Mouse (Mus musculus) layer of hippocampus, adult 18-20 months (tissue): Measurements from ENCODE around the gene Rbm47. TPM values are rescaled to one million over a fixed set of nuclear protein-coding genes. Genes with fewer than 3 reads are reported as not detected.
"Not testable (repeated sequence)": the region's sequence is repeated elsewhere in the genome, so short reads cannot be mapped to it uniquely, and the experiment has no call there.

ENCODE experiments used
- DNase-seq, 2 experiments: peaks; one replicate each; pipeline ENCODE4 v3.0.0; 2022; ENCODE audit warnings: low spot score in 2 of 2
- long read RNA-seq: library from polyadenylated mRNA; stranded (forward); transcript quantifications from one replicate; pipeline ENCODE4 v2.0.0, GENCODE M21; 2021
- total RNA-seq, 2 experiments: library from RNA; stranded (reverse); gene quantifications; 2 replicates each; pipeline ENCODE4 v1.2.3; 2021

Gene Rbm47
- 1 to 10 TPM in 1 of 2 experiments, under 1 TPM in 1; 0.87 to 2.3 TPM for total RNA-seq
- long read RNA-seq, partial matches to known transcripts, result 0 of 3 reads
- long read RNA-seq, other reads (novel, unspliced or antisense), result 3 of 3 reads

DNA sequence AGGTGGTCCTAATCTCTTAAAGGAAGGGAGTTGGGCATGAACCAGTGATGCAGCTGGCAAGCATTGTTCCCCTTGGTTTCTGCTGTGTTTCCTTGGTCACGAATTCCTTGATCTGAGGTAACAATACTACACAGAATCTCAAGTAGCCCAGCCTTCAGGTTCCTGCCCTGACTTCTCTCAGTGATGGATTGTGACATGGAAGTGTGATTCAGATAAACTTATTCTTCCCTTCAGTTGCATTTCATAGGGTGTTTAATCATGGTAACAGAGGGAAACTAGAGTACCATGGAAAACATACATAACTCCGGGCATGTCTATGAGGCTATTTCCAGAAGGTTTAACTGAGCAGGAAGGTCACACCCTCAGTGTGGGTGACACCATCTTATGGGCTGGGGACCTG lies at the start of gene Rbm47:
Gene Rbm47 (minus strand): TSS at position 101 of the 400 bp plus-strand sequence.
- no peak for DNase-seq

DNA sequence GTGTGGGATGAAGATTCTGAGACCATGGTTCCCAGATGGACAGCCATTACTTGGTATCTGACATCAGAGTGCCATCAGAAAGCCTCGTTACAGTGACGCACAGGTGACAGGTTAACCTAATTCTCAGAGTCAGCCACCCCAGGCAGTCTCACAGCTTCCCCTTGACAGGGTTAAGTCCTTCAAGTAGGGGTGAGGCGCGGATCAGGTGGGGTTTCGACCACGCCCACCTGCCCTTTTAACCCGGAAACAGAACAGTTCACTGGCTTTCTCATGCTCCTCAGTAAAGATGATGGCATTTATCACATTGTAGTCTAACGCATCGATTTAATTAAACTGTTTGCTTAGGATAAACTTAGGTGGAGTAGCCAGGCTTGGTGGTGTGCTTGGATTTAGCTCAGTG lies 47.7 kb upstream of the Rbm47 start:
- DNase-seq, result no peak

DNA sequence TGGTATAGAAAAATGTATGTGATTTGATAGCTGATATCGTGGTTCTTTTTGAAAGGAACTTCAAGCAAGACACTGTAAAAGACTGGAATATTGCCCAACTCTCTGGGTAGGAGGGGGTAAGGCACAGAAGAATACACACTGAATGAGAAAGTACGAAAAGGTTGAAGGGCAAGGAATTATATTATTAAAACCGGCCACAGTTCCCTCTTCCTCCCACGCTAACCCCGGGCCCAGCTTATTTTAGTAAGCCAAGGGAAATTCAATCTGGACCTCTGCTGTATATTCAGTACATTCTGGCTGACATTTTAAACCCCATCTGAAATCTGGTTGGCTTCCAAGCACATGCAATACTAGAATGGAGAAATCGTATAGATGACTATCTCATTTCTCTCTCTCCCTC lies 46.8 kb upstream of the Rbm47 start:
- DNase-seq, result no peak

DNA sequence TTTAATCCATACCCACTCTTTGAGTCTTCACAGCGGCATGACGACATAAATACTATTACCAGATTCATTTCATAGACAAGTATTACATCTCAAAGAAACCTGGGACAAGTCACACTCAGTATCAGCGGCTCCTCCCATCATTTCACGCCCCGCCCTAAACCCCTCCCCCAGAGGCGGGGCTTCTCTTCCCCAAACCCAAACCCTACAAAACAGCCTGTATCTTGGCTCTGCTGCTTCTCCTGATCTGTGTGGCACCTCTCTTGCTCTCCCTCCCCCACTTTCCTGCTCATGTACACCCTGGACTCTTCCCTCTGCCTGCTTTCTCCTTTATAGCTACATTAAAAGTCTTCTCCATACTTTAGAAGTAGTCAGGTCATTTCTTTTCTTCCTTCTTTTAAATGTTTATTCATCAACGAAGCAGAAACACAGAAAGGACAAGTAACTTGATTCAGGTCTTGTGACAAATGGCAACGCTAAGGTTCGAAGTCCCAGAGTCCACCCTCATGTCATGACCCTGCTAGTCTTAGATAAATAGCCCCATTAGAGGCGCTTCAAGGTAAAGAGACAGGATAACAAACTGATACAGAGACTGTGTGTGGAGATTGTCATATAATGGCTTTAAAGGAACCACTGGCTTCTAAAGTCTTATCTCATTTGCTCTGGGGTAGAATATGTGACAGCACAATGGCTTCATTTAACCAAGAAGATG lies 42.8 kb upstream of the Rbm47 start:
- no peak for DNase-seq

DNA sequence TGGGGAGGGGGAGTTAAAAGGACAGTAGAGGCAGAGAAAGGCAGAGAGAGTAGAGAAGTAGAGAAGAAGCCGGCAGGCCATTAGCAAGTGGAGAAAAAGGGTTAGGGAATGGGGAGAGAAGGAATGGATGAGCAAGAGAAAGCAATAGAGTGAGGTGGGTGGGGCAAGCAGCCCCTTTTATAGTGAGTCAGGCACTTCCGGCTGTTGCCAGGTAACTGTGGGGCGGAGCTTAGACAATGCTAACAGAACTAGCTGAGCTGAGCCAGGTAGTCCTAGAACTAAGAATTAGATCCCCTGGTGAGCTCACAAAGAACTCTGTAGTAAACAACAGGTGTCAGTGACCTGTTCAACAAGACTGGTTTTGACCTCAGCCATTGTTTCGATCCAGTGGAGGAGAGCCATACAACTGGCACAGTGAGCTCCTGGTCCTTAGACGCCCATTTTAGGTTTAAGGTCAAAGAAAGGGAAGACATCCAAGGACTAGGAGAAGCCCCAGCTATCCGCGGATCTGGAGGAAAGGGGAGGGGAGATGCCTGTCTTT lies 41.5 kb upstream of the Rbm47 start:
- no peak for DNase-seq

DNA sequence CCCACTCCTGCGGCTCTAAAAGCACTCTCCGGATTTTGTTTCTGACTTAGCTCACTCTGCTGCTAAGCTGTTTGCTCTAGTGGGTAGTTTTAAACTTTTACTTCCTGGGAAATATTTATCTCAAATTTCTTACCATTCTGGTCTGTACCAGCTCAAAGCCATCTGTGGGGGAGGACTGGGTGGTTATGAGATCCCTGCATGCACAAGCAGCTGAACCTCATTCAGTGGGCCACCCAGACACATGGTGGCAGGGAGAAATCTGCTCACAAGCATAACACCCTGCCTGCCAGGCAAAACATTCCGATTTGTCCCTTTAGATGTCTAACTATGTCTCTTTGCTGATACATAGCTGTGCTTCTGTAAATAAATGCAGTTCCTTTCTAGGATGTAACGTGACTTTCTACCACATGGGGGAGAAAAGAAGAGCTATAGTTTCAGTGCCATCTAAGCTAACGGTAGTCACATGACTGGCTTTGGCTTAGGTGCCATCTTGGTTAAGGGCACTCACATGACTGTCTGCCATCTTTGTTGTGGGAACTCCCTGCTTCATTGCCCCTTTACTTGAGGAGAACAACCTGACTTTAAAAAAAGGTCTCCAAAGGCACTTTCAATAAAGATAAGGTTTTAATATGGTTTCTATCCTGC lies 36.7 kb upstream of the Rbm47 start:
- DNase-seq, result peak in 1 of 2 experiments; percentile 1

DNA sequence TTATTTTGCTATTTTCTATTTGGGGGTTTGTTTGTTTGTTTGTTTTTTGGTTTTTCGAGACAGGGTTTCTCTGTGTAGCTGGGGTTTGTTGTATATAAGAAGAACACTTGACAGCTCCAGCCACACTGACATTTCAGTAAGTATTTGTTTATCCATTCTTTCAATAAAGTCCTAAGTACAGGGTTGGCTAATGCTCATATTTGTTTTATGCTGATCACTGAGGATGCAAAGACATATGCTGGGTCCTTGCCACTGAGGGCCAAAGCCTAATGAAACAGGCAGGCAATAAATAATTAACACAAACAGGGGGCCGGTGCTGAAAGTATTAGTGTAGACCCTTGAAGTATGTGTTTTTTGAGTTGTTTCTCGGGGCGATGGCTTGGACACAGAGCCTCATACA lies 32.0 kb upstream of the Rbm47 start:
- no peak for DNase-seq

DNA sequence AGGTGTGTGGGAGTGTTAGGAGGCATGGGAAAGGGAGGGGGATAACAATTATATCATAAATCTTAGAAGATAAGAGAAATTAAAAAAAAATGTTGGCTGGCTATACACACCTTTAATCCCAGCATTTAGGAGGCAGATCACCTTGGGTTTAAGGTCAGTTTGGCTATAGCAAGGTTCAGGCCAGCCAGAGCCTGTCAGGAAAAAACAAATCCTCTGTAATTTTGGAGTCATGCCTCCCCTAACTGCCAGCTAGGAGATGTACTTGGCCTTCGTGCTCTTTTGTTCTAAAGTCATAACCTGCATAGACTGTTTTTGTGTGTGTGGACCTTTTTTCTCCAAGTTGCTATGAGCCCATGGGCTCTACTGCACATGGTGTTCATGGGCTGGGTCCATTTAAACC lies 30.5 kb upstream of the Rbm47 start:
- no peak for DNase-seq

DNA sequence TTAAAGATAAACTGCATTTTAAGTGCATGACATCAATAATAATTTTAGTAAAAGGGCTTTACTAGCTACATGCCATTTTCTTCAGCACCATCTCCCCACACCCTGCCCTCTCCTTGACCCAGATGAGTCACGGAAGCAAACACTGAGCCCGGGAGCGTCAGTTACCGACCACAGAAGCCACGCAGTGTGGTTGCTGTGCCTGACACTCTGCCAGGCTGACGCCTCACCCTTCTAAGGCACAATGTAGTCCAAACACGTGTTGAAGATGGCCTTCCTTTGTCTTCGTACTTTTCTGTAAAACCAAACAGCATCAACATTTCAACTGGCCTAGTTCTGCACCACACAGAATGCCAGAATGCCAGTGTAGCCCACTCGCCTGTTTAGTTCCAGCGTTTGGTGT lies 27.1 kb upstream of the Rbm47 start:
- DNase-seq, result no peak

DNA sequence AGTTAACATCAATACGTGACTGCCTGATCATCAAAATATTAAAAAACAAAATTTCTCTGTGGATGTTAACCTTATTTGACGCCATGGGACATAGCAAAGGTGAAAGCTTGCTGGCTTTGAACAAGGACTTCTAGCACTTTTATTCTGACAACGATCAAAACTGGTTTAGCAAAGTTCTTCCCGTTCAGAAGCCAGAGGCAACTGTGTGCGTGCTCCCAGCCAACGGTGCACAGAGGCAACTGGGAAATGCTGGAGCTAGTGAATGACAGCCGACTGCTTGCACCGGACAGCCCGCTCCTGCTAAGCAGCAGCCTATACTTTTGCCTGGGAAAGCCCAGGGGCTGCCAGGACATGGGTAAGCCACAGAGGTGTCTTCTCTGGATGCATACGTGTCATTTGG lies 22.4 kb upstream of the Rbm47 start:
- DNase-seq, result no peak

DNA sequence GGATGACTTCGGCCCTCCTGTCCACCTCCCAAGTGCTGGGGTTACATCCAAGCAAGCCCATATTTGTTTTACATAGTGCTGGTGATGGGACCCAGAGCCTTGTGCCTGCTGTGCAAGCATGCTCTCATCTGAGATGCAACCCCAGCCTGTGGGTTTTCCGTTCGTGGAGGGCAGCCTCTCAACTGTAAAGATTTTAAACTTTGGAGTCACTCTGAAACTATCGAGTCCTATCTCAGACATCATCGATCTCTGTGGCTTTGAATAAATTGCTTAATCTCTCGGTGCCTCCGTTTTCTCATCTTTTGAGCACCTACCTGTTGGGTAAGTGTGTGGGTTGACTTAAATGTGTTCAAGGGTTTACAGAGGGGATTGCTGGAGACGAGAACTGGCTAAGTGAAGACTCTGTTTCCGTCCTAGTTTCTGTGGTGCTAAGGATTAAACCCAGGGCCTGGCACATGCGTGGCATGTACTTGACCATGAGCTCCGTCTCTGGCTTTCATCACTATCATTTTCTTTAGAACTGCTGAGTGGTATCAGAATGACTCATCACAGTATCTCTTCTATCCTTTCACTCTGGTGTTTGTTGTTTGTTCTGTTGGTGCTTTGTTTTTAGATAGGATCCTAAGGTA lies 20.4 kb upstream of the Rbm47 start:
- DNase-seq, result no peak

DNA sequence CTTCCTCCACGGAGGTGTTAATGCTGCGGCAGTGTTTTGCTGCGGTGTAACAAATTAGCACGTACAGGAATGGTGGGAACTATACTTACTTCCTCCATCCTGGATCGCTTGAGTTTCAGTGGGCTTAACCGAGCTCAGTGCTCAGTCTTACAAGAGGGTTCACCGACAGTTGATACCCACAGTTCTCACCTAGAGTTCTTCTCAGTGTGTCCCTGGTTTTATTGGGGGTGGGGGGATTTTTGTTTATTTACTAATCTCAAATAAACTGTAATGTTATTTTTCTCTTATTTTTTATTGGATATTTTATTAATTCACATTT lies 18.2 kb upstream of the Rbm47 start:
- no peak for DNase-seq

DNA sequence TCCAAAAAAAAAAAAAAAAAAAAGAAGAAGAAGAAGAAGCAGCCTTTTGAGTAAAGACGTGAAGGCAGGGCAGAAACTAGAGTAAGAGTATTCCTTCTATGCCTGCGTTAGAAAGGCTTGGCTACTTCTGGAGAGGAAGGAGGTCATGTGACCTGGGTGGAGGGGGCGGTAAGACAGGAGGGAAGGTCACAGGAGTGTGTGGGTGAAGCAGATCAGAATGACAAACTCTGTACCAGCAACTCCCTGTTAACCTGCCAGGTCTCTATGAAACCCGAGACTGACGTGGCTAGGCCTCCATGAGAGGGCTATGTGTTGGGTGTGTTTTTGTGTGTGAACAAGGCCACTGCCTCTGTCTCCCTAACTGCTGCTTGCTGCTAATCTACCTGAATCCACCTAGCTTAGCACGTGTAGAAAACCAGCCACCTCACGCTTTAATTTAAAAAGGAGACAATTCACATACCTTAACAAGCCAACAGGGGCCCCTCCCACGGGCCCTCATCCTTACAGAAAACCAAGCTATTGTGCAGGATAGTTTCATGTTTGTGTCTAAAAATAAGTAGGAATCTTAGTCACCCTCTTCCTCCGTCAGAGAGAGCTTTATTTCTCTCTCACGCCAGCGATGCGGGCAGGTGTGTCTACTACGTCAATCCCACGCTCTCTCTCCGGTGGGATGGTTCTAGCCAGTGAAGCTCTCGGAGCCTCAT lies 17.7 kb upstream of the Rbm47 start:
- no peak for DNase-seq

DNA sequence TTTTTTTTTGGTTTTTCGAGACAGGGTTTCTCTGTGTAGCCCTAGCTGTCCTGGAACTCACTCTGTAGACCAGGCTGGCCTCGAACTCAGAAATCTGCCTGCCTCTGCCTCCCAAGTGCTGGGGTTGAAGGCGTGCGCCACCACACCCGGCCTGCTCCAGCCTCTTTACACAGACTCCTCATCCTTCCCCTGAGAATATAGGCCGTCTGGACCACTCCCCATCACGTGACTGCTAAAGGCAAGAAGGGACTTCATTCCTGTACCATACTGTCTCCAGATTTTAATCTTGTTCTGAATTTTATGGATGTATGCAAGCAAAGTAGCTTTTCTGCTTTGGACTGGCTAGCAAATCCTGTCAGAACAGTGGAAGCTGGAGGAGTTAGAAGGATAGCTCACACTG lies 15.7 kb upstream of the Rbm47 start:
- DNase-seq, result not testable (repeated sequence)

DNA sequence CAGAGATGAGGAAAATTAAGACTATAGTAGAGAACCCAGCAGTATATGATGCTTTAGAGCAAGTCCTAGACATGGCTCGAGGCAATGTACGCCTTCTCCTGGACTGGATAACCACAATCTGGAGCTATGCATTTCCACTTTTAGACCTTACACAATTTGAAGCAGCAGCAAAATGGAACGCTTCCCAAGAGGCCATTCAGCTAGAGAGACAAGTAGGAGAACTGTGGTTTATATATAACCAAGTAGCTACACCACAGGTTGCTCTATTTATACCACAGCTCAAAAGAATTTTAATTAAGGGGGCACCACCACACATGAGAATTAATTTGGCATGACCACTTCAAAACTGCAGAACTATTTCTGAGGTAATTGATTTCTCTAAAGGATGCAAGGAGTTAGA lies 9.2 kb upstream of the Rbm47 start:
- DNase-seq, result no peak

DNA sequence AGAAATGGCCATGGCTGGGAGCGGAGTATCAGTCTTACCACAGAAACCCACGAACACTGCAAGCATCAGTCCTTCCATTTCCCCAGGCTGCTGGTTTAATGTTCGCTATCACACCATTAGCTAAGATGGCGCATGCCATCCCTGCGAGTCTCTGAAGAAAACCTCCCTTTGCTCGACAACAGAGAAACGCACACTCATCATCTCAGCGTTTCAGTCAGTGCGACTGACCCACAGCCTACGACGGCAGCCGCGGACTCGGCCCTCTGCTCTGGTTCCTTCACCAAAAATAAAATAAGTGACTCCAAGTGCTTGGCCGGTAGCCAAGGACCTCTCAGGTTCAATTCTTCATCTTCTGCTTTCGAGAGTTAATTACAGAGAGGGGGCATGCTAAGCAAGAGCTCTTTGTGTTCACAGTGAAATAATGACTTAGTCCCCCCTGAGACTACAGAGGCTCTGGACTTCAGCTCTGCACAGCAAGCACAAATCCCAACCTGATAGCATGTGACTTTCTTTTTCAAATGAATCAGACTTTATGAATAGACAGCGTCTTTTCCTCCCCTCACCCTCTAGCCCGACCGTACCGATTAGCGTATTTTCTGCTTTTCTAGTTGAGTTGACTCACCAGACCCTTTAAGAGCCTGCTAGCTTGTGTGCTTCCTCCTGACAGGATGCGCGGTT lies 1.4 kb upstream of the Rbm47 start:
- DNase-seq, result no peak

DNA sequence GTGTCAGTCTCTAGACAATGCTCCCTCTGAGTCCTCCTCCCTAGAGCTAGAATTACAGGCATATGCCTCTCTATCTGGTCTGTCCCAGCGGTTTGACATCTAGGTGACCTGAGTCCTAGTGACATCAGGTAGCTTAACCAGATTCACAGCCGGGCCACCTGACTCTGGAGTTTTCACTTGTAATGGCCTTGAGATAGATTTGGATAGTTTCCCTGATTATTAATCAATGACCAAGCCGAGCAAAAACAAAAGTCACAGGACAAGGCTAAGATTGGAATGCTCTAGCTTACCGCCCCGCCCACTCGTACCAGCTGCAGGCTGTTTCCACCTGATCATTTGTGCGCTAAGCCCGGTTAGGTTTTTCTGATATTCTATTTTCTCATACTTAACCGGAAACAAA lies 2.3 kb downstream of the Rbm47 start:
- no peak for DNase-seq

DNA sequence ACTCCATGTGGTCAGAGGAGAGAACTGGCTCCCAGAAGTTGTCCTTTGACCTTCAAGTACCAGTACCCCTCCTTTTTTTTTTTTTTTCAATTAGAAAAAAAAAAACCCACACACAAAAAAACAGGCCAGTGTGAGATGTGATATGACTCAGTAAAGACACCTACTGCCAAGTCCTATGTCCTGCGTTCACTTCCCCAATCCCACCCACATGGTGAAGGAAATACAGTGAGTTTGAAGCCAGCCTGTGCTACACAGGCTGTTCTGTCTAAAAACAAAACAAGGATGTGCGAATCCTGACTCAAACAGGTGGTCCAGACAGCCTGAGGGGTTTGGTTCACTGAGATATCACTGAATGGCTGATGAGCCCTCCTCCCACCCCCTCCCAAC lies 3.8 kb downstream of the Rbm47 start:
- no peak for DNase-seq

DNA sequence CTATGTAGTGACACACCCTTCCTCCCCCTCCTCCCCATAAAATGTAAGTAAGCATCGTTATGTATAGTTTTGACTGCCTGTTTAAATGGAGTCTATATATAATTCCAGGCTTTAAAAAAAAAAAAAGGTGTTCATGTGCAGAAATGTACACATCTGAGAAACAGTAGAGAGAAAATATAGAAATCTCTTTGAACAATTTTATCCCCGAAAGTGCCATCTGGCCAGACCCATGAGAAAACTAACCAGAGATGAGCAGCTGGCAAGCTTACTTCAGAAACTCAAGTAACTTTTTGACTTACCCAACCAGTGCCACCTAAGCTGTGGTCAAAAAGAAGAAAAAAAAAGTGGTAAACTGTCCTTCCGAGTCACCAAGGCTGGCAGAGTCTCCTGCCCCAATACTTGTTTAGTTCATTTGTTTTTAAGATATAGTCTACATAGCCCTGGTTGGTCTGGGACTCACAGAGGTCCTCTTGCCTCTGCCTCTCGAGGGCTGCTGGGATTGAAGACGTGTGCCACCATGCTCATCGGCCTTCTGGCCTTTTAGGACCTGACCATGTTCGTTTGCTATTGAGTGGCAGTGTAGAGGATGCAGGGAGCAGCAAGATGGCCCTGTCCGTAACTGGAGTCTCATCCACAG lies 4.3 kb downstream of the Rbm47 start:
- no peak for DNase-seq

DNA sequence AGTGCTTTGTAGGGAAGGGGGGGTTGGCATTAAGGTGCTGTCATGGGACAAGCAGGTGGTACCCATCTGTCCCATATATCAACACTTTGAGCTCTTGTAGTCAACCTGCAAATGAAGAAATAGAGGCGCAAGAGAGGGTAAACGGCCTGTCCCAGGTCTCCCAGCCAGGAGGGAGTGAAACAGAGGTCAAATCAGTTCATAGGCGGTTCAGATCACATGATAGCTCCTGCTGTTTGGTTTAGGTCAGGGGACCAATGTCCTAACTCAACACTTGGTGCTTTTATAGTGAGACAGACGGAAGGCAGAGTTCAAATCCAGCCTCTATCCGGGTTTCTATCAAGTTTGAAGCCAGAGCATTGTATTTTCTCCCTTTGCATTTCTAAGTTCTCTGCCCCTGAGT lies 6.0 kb downstream of the Rbm47 start:
- no peak for DNase-seq

DNA sequence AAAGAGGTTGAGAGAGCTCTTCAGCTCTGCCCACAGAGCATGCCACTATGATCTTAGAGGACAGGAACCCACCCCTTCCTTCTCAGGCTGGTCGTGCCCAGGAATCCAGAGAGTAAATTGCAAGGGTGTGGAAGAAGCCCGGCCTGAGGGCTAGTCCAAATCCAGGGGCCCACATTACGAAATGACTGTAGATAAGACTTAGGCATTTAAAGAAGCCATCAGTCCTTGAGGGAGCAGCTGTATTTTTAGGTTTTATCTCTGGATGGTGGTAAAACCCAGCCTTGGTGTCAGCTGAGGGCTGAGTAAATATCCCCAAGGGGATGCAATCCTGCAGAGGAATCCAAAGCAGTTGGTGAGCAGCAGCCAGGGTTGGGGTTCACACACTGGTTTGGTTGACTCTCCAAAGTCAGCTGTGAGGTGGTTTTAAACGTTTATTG lies 6.7 kb downstream of the Rbm47 start:
- DNase-seq, result no peak
